Mouse (Mus musculus): Measurements from ENCODE around the gene Pus1. TPM values are rescaled to one million over a fixed set of nuclear protein-coding genes. Genes with fewer than 3 reads are reported as not detected.
"Not testable (repeated sequence)": the region's sequence is repeated elsewhere in the genome, so short reads cannot be mapped to it uniquely, and the experiment has no call there.

The Pus1 gene
- polyA plus RNA-seq, 1 experiment from 2014 or later = 24.3 TPM

- ATAC-seq (ENCODE audit: low FRiP score, low TSS enrichment) = no peak
- H3K9me3 ChIP-seq (ENCODE audit: control insufficient read depth, low read length) = no peaks in the 10 kb centered on the region
- peak overlapping the region; percentile 98 for H3K4me2 ChIP-seq (replicated peaks; ENCODE audit: low read depth)
- no peaks in the 10 kb centered on the region for H3K27me3 ChIP-seq (ENCODE audit: control insufficient read depth, insufficient read depth, low read length)
- no peak overlapping the region for H3K27ac ChIP-seq (replicated peaks)
- 0 out of 2 replicates have a peak, but pooled peaks cover 4% of the 10 kb centered on the region for H3K4me1 ChIP-seq (replicated peaks; ENCODE audit: control insufficient read depth, insufficient read depth)
- no peak for DNase-seq (ENCODE audit: low spot score)
- 17% methylated on average over 15 of the region's 15 CpGs for WGBS
- H3K9ac ChIP-seq (ENCODE audit: low read length) = peak overlapping the region; percentile 85
- peak overlapping the region; percentile 78 for H3K4me3 ChIP-seq (ENCODE audit: low read depth, low read length)
- H3K36me3 ChIP-seq (ENCODE audit: control insufficient read depth, insufficient read depth, low read length) = 0 out of 2 replicates have a peak, but pooled peaks cover 5% of the 10 kb centered on the region
- no peak for TF ChIP-seq CTCF (IDR thresholded peaks at IDR 0.05; ENCODE audit: low read depth)
- TF ChIP-seq EP300 (optimal IDR thresholded peaks at IDR 0.05) = no peak
These were observed 1.0 kb downstream of the Pus1 start for GRCm38 (mm10) chr5:110779276-110779997.

GRCm38 (mm10) chr5:110778263-110778662 is 2.2 kb downstream of the Pus1 start:
- no peak for ATAC-seq (ENCODE audit: low FRiP score, low TSS enrichment)
- Histone ChIP-seq H3K27ac (replicated peaks) (no peak overlapping the region), H3K4me3 (ENCODE audit: low read depth, low read length) (no peak overlapping the region), H3K9me3 (ENCODE audit: control insufficient read depth, low read length) (no peaks in the 10 kb centered on the region), H3K4me2 (replicated peaks; ENCODE audit: low read depth) (no peak overlapping the region), H3K4me1 (replicated peaks; ENCODE audit: control insufficient read depth, insufficient read depth) (0 out of 2 replicates have a peak, but pooled peaks cover 4% of the 10 kb centered on the region), H3K36me3 (ENCODE audit: control insufficient read depth, insufficient read depth, low read length) (0 out of 2 replicates have a peak, but pooled peaks cover 5% of the 10 kb centered on the region), H3K9ac (ENCODE audit: low read length) (no peak overlapping the region), H3K27me3 (ENCODE audit: control insufficient read depth, insufficient read depth, low read length) (no peaks in the 10 kb centered on the region)
- TF ChIP-seq EP300 (optimal IDR thresholded peaks at IDR 0.05) (no peak), CTCF (IDR thresholded peaks at IDR 0.05; ENCODE audit: low read depth) (no peak)
- no peak for DNase-seq (ENCODE audit: low spot score)
- WGBS = 86% methylated on average over 12 of the region's 12 CpGs

- WGBS = 84% methylated on average over 2 of the region's 2 CpGs
- no peaks in the 10 kb centered on the region for H3K9me3 ChIP-seq (ENCODE audit: control insufficient read depth, low read length)
- no peak overlapping the region for H3K4me3 ChIP-seq (ENCODE audit: low read depth, low read length)
- H3K27ac ChIP-seq (replicated peaks) = no peak overlapping the region
- H3K4me2 ChIP-seq (replicated peaks; ENCODE audit: low read depth) = no peak overlapping the region
- TF ChIP-seq CTCF (IDR thresholded peaks at IDR 0.05; ENCODE audit: low read depth) = no peak
- no peak for TF ChIP-seq EP300 (optimal IDR thresholded peaks at IDR 0.05)
- no peaks in the 10 kb centered on the region for H3K27me3 ChIP-seq (ENCODE audit: control insufficient read depth, insufficient read depth, low read length)
- 0 out of 2 replicates have a peak, but pooled peaks cover 4% of the 10 kb centered on the region for H3K4me1 ChIP-seq (replicated peaks; ENCODE audit: control insufficient read depth, insufficient read depth)
- no peak for ATAC-seq (ENCODE audit: low FRiP score, low TSS enrichment)
- 0 out of 2 replicates have a peak, but pooled peaks cover 5% of the 10 kb centered on the region for H3K36me3 ChIP-seq (ENCODE audit: control insufficient read depth, insufficient read depth, low read length)
- H3K9ac ChIP-seq (ENCODE audit: low read length) = no peak overlapping the region
- no peak for DNase-seq (ENCODE audit: low spot score)
These were observed 4.3 kb downstream of the Pus1 start for GRCm38 (mm10) chr5:110776141-110776540.

- Histone ChIP-seq H3K4me3 (ENCODE audit: low read depth, low read length) (no peak overlapping the region), H3K9me3 (ENCODE audit: control insufficient read depth, low read length) (no peaks in the 10 kb centered on the region), H3K36me3 (ENCODE audit: control insufficient read depth, insufficient read depth, low read length) (0 out of 2 replicates have a peak, but pooled peaks cover 5% of the 10 kb centered on the region), H3K9ac (ENCODE audit: low read length) (no peak overlapping the region), H3K27me3 (ENCODE audit: control insufficient read depth, insufficient read depth, low read length) (no peaks in the 10 kb centered on the region), H3K27ac (replicated peaks) (no peak overlapping the region), H3K4me2 (replicated peaks; ENCODE audit: low read depth) (no peak overlapping the region), H3K4me1 (replicated peaks; ENCODE audit: control insufficient read depth, insufficient read depth) (0 out of 2 replicates have a peak, but pooled peaks cover 4% of the 10 kb centered on the region)
- no peak for TF ChIP-seq CTCF (IDR thresholded peaks at IDR 0.05; ENCODE audit: low read depth)
- TF ChIP-seq EP300 (optimal IDR thresholded peaks at IDR 0.05) = no peak
- ATAC-seq (ENCODE audit: low FRiP score, low TSS enrichment) (no peak), DNase-seq (ENCODE audit: low spot score) (no peak)
- WGBS = 91% methylated on average over 11 of the region's 11 CpGs
These were observed 5.9 kb downstream of the Pus1 start for GRCm38 (mm10) chr5:110774511-110774910.

- ATAC-seq (ENCODE audit: low FRiP score, low TSS enrichment); H3K27me3 ChIP-seq (ENCODE audit: control insufficient read depth, insufficient read depth, low read length); H3K4me2 ChIP-seq (replicated peaks; ENCODE audit: low read depth); H3K9me3 ChIP-seq (ENCODE audit: control insufficient read depth, low read length); H3K36me3 ChIP-seq (ENCODE audit: control insufficient read depth, insufficient read depth, low read length); DNase-seq (ENCODE audit: low spot score); H3K9ac ChIP-seq (ENCODE audit: low read length); H3K4me3 ChIP-seq (ENCODE audit: low read depth, low read length); H3K4me1 ChIP-seq (replicated peaks; ENCODE audit: control insufficient read depth, insufficient read depth); H3K27ac ChIP-seq (replicated peaks): not testable (repeated sequence)
- 90% methylated on average over 9 of the region's 10 CpGs for WGBS
These were observed 7.5 kb downstream of the Pus1 start for GRCm38 (mm10) chr5:110772945-110773344.

GRCm38 (mm10) chr5:110770448-110771158 is 9.9 kb downstream of the Pus1 start, which contains the start of gene Ep400:
Gene Ep400, minus strand, starts transcription at chr5:110770717.
- TF ChIP-seq EP300 (optimal IDR thresholded peaks at IDR 0.05) = no peak
- peak; percentile 79 for TF ChIP-seq CTCF (IDR thresholded peaks at IDR 0.05; ENCODE audit: low read depth)
- peak within 1 kb of the TSS; percentile 94 for H3K9ac ChIP-seq (ENCODE audit: low read length)
- peak within 1 kb of the TSS; percentile 98 for H3K27ac ChIP-seq (replicated peaks)
- DNase-seq (ENCODE audit: low spot score) = peak; percentile 100
- no peaks in the 10 kb centered on the region for H3K9me3 ChIP-seq (ENCODE audit: control insufficient read depth, low read length)
- H3K36me3 ChIP-seq (ENCODE audit: control insufficient read depth, insufficient read depth, low read length) = 0 out of 2 replicates have a peak, but pooled peaks cover 3% of the 10 kb centered on the region
- H3K4me2 ChIP-seq (replicated peaks; ENCODE audit: low read depth) = peak within 1 kb of the TSS; percentile 65
- under 1% methylated on average over 66 of the region's 83 CpGs for WGBS
- H3K4me1 ChIP-seq (replicated peaks; ENCODE audit: control insufficient read depth, insufficient read depth) = no peaks in the 10 kb centered on the region
- peak within 1 kb of the TSS; percentile 97 for H3K4me3 ChIP-seq (ENCODE audit: low read depth, low read length)
- H3K27me3 ChIP-seq (ENCODE audit: control insufficient read depth, insufficient read depth, low read length) = no peaks in the 10 kb centered on the region
- ATAC-seq (ENCODE audit: low FRiP score, low TSS enrichment) = peak; percentile 99
